Mouse (Mus musculus): ENCODE results near the gene Hfe.

DNA sequence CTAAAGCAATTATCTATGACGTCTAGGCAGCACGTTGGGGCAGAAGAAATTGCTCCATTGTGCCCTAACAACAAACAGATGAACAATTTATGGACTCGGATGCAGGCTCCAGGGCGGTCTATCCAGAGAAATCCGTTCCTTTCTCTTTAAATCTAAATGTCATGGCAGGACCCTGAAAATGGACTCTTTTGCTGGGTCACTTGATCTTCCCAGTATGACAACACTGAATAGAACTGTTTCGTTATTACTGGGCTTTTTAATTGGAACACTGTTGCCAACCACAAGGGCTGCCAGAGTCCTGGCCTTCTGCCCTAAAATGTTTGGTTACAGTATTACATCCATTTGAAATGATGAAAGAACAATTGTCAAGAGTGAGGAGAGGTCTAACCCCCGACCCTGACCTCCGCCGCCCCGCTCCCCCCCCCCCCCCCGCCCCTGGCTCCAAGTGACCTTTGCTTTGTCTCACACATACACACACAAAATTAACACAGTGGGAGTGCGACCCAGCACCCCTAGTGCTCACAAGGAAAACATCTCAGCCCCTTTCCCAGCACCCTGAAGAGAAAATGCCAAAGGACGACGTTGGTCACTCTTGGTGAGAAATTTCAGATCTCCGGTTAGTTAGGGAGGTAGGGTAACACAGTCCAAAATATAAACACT lies 810 bp downstream of the Hfe start:
- TF ChIP-seq CTCF (IDR thresholded peaks at IDR 0.05; ENCODE audit: borderline replicate concordance, extremely low read depth, insufficient read depth, insufficient read length) (no peak), POLR2A (IDR thresholded peaks at IDR 0.05; ENCODE audit: borderline replicate concordance, extremely low read depth, insufficient read depth, insufficient read length, poor library complexity, severe bottlenecking) (no peak)
